Mouse (Mus musculus): Measurements from ENCODE around the gene Dld.
A peak's percentile ranks its signal among the peaks of the same experiment; 100 is the strongest.

- TF ChIP-seq CTCF (IDR thresholded peaks at IDR 0.05; ENCODE audit: borderline replicate concordance, insufficient read depth, low read length) (no peak), POLR2A (IDR thresholded peaks at IDR 0.05; ENCODE audit: low read depth, low read length) (peak; percentile 97)
Measured at GRCm38 (mm10) chr12:31350944-31351928, at the start of gene Dld.

Data from embryonic fibroblast, embryonic 13.5 days (primary cell).